Mouse (Mus musculus): ENCODE data around the gene Prf1. TPM values are rescaled to one million over a fixed set of nuclear protein-coding genes. Genes with fewer than 3 reads are reported as not detected.

Gene Prf1
- polyA plus RNA-seq, 1 experiment from 2014 or later, result not detected

GRCm38 (mm10) chr10:61272631-61273030 lies 25.0 kb upstream of the Prf1 start:
- Histone ChIP-seq H3K4me2 (peak overlapping the region; percentile 96), H3K36me3 (no peaks in the 10 kb centered on the region), H3K4me1 (peaks cover 28% of the 10 kb centered on the region), H3K9ac (peak overlapping the region; percentile 86), H3K27me3 (replicated peaks) (peaks cover 8% of the 10 kb centered on the region; the same call in 1 of the 2 replicates), H3K27ac (replicated peaks) (no peak overlapping the region; the same call in 1 of the 2 replicates), H3K4me3 (peak overlapping the region; percentile 66), H3K9me3 (no peaks in the 10 kb centered on the region)
- no peak for ATAC-seq (ENCODE audit: extremely low read depth, insufficient number of reproducible peaks, low FRiP score, low TSS enrichment)
- 31% methylated on average over 5 of the region's 5 CpGs for WGBS

- Histone ChIP-seq H3K9ac (peak within 1 kb of the TSS; percentile 86), H3K4me1 (peaks cover 32% of the 10 kb centered on the region)
- peak; percentile 44; the same call in 1 of the 2 replicates for ATAC-seq (ENCODE audit: extremely low read depth, insufficient number of reproducible peaks, low FRiP score, low TSS enrichment)
Measured at GRCm38 (mm10) chr10:61273081-61273843, 24.4 kb upstream of the Prf1 start, which contains the start of gene Adamts14. Gene Adamts14 (minus strand): TSS chr10:61273438.

GRCm38 (mm10) chr10:61273844-61274215 lies 23.8 kb upstream of the Prf1 start:
- H3K9ac ChIP-seq, result peak overlapping the region; percentile 86
- H3K4me2 ChIP-seq, result peak overlapping the region; percentile 96
- 0 out of 2 replicates have a peak overlapping the region, but pooled peaks have one; percentile 2 for H3K27ac ChIP-seq (replicated peaks)
- H3K27me3 ChIP-seq (replicated peaks), result peaks cover 8% of the 10 kb centered on the region; the same call in 1 of the 2 replicates
- H3K4me1 ChIP-seq, result peaks cover 32% of the 10 kb centered on the region
- H3K36me3 ChIP-seq, result no peaks in the 10 kb centered on the region
- peak overlapping the region; percentile 66 for H3K4me3 ChIP-seq
- no peaks in the 10 kb centered on the region for H3K9me3 ChIP-seq
- ATAC-seq (ENCODE audit: extremely low read depth, insufficient number of reproducible peaks, low FRiP score, low TSS enrichment), result no peak
- whole genome bisulfite sequencing, result 56% methylated on average over 7 of the region's 7 CpGs

More at GRCm38 (mm10) chr10:61273081-61273843, 24.4 kb upstream of the Prf1 start, which contains the start of gene Adamts14:
- H3K9me3 ChIP-seq, result no peaks in the 10 kb centered on the region
- H3K27ac ChIP-seq (replicated peaks), result peak within 1 kb of the TSS; percentile 42; the same call in 1 of the 2 replicates
- peak within 1 kb of the TSS; percentile 96 for H3K4me2 ChIP-seq
- peaks cover 8% of the 10 kb centered on the region; the same call in 1 of the 2 replicates for H3K27me3 ChIP-seq (replicated peaks)
- WGBS, result under 1% methylated on average over 42 of the region's 75 CpGs
- H3K4me3 ChIP-seq, result peak within 1 kb of the TSS; percentile 66
- H3K36me3 ChIP-seq, result no peaks in the 10 kb centered on the region

GRCm38 (mm10) chr10:61274532-61274931 lies 23.1 kb upstream of the Prf1 start:
- no peaks in the 10 kb centered on the region for H3K9me3 ChIP-seq
- no peak overlapping the region for H3K9ac ChIP-seq
- no peak for ATAC-seq (ENCODE audit: extremely low read depth, insufficient number of reproducible peaks, low FRiP score, low TSS enrichment)
- no peak overlapping the region for H3K4me2 ChIP-seq
- no peak overlapping the region for H3K4me3 ChIP-seq
- no peaks in the 10 kb centered on the region for H3K36me3 ChIP-seq
- H3K27ac ChIP-seq (replicated peaks), result no peak overlapping the region
- H3K27me3 ChIP-seq (replicated peaks), result peaks cover 8% of the 10 kb centered on the region; the same call in 1 of the 2 replicates
- WGBS, result 43% methylated on average over 2 of the region's 2 CpGs
- H3K4me1 ChIP-seq, result peaks cover 32% of the 10 kb centered on the region

GRCm38 (mm10) chr10:61275669-61276110 lies 21.9 kb upstream of the Prf1 start:
- H3K4me1 ChIP-seq, result peaks cover 32% of the 10 kb centered on the region
- no peaks in the 10 kb centered on the region for H3K9me3 ChIP-seq
- H3K36me3 ChIP-seq, result no peaks in the 10 kb centered on the region
- no peak overlapping the region for H3K27ac ChIP-seq (replicated peaks)
- H3K27me3 ChIP-seq (replicated peaks), result peaks cover 8% of the 10 kb centered on the region; the same call in 1 of the 2 replicates
- WGBS, result 2% methylated on average over 5 of the region's 5 CpGs
- H3K4me2 ChIP-seq, result peak overlapping the region; percentile 52
- peak overlapping the region; percentile 60 for H3K9ac ChIP-seq
- H3K4me3 ChIP-seq, result no peak overlapping the region
- ATAC-seq (ENCODE audit: extremely low read depth, insufficient number of reproducible peaks, low FRiP score, low TSS enrichment), result no peak

- Histone ChIP-seq H3K4me2 (no peak overlapping the region), H3K4me1 (peaks cover 28% of the 10 kb centered on the region), H3K27me3 (replicated peaks) (peaks cover 8% of the 10 kb centered on the region; the same call in 1 of the 2 replicates), H3K9me3 (no peaks in the 10 kb centered on the region), H3K4me3 (no peak overlapping the region), H3K27ac (replicated peaks) (no peak overlapping the region), H3K9ac (no peak overlapping the region), H3K36me3 (no peaks in the 10 kb centered on the region)
- ATAC-seq (ENCODE audit: extremely low read depth, insufficient number of reproducible peaks, low FRiP score, low TSS enrichment), result no peak
- 81% methylated on average over 6 of the region's 6 CpGs for WGBS
Measured at GRCm38 (mm10) chr10:61277051-61277450, 20.6 kb upstream of the Prf1 start.

GRCm38 (mm10) chr10:61277918-61278674 lies 19.5 kb upstream of the Prf1 start:
- no peak for ATAC-seq (ENCODE audit: extremely low read depth, insufficient number of reproducible peaks, low FRiP score, low TSS enrichment)
- peaks cover 18% of the 10 kb centered on the region for H3K4me1 ChIP-seq
- no peaks in the 10 kb centered on the region for H3K9me3 ChIP-seq
- H3K36me3 ChIP-seq, result no peaks in the 10 kb centered on the region
- H3K4me2 ChIP-seq, result no peak overlapping the region
- 62% methylated on average over 14 of the region's 14 CpGs for WGBS
- H3K27me3 ChIP-seq (replicated peaks), result peaks cover 8% of the 10 kb centered on the region; the same call in 1 of the 2 replicates
- H3K9ac ChIP-seq, result no peak overlapping the region
- H3K4me3 ChIP-seq, result no peak overlapping the region
- peak overlapping the region; percentile 20 for H3K27ac ChIP-seq (replicated peaks)

GRCm38 (mm10) chr10:61281115-61281514 lies 16.5 kb upstream of the Prf1 start:
- WGBS, result 73% methylated on average over 5 of the region's 5 CpGs
- H3K4me3 ChIP-seq, result no peak overlapping the region
- no peak for ATAC-seq (ENCODE audit: extremely low read depth, insufficient number of reproducible peaks, low FRiP score, low TSS enrichment)
- H3K9me3 ChIP-seq, result no peaks in the 10 kb centered on the region
- H3K27ac ChIP-seq (replicated peaks), result no peak overlapping the region
- no peaks in the 10 kb centered on the region for H3K36me3 ChIP-seq
- H3K4me2 ChIP-seq, result no peak overlapping the region
- H3K4me1 ChIP-seq, result peaks cover 8% of the 10 kb centered on the region
- no peaks in the 10 kb centered on the region for H3K27me3 ChIP-seq (replicated peaks)
- H3K9ac ChIP-seq, result no peak overlapping the region

- no peaks in the 10 kb centered on the region for H3K9me3 ChIP-seq
- ATAC-seq (ENCODE audit: extremely low read depth, insufficient number of reproducible peaks, low FRiP score, low TSS enrichment), result no peak
- H3K9ac ChIP-seq, result no peak overlapping the region
- no peaks in the 10 kb centered on the region for H3K27me3 ChIP-seq (replicated peaks)
- no peaks in the 10 kb centered on the region for H3K36me3 ChIP-seq
- no peak overlapping the region for H3K4me3 ChIP-seq
- peaks cover 19% of the 10 kb centered on the region for H3K4me1 ChIP-seq
- no peak overlapping the region for H3K27ac ChIP-seq (replicated peaks)
- 82% methylated on average over 4 of the region's 4 CpGs for WGBS
- H3K4me2 ChIP-seq, result no peak overlapping the region
Measured at GRCm38 (mm10) chr10:61284309-61284708, 13.3 kb upstream of the Prf1 start.

- no peak for ATAC-seq (ENCODE audit: extremely low read depth, insufficient number of reproducible peaks, low FRiP score, low TSS enrichment)
- no peak overlapping the region for H3K4me3 ChIP-seq
- H3K27ac ChIP-seq (replicated peaks), result no peak overlapping the region
- H3K9me3 ChIP-seq, result no peaks in the 10 kb centered on the region
- H3K9ac ChIP-seq, result no peak overlapping the region
- WGBS, result 70% methylated on average over 11 of the region's 11 CpGs
- no peaks in the 10 kb centered on the region for H3K27me3 ChIP-seq (replicated peaks)
- H3K4me2 ChIP-seq, result no peak overlapping the region
- no peaks in the 10 kb centered on the region for H3K36me3 ChIP-seq
- peaks cover 23% of the 10 kb centered on the region for H3K4me1 ChIP-seq
Measured at GRCm38 (mm10) chr10:61285271-61285670, 12.4 kb upstream of the Prf1 start.

GRCm38 (mm10) chr10:61286246-61286645 lies 11.4 kb upstream of the Prf1 start:
- 45% methylated on average over 7 of the region's 7 CpGs for WGBS
- H3K9ac ChIP-seq, result no peak overlapping the region
- H3K36me3 ChIP-seq, result no peaks in the 10 kb centered on the region
- H3K4me1 ChIP-seq, result peaks cover 29% of the 10 kb centered on the region
- H3K9me3 ChIP-seq, result no peaks in the 10 kb centered on the region
- peak overlapping the region; percentile 74 for H3K27ac ChIP-seq (replicated peaks)
- ATAC-seq (ENCODE audit: extremely low read depth, insufficient number of reproducible peaks, low FRiP score, low TSS enrichment), result no peak
- H3K4me2 ChIP-seq, result 0 out of 2 replicates have a peak overlapping the region, but pooled peaks have one; percentile 5
- H3K4me3 ChIP-seq, result no peak overlapping the region
- H3K27me3 ChIP-seq (replicated peaks), result no peaks in the 10 kb centered on the region

All from heart, embryonic 13.5 days (tissue).